Mouse (Mus musculus) heart, embryonic 10.5 days (tissue): ENCODE results near the gene Olfr1359. TPM values are rescaled to one million over a fixed set of nuclear protein-coding genes. Genes with fewer than 3 reads are reported as not detected.
"Not testable (repeated sequence)": the region's sequence is repeated elsewhere in the genome, so short reads cannot be mapped to it uniquely, and the experiment has no call there.

Experiments
- DNase-seq: peaks from one replicate; pipeline ENCODE4 v3.0.0-alpha.2; 2017; ENCODE audit warnings: low spot score
- H3K27ac ChIP-seq: fragments of 300-500 bp; sonication (generic); 2 replicates; pipeline ENCODE4 v1.5.1; 2016; ENCODE audit warnings: mild to moderate bottlenecking
- H3K27me3 ChIP-seq: fragments of 300-500 bp; sonication (generic); 2 replicates; pipeline ENCODE4 v1.6.1; 2016; ENCODE audit warnings: mild to moderate bottlenecking; ENCODE audit not compliant: poor library complexity, insufficient read depth, severe bottlenecking
- H3K36me3 ChIP-seq: fragments of 300-500 bp; sonication (generic); 2 replicates; pipeline ENCODE4 v1.6.1; 2016; ENCODE audit warnings: mild to moderate bottlenecking, moderate library complexity
- H3K4me1 ChIP-seq: fragments of 300-500 bp; sonication (generic); 2 replicates; pipeline ENCODE4 v1.6.1; 2016; ENCODE audit warnings: mild to moderate bottlenecking
- H3K4me3 ChIP-seq: fragments of 300-500 bp; sonication (generic); 2 replicates; pipeline ENCODE4 v1.5.1; 2016; ENCODE audit warnings: mild to moderate bottlenecking, moderate library complexity
- H3K9me3 ChIP-seq: fragments of 300-500 bp; sonication (generic); 2 replicates; pipeline ENCODE4 v1.6.1; 2016; ENCODE audit warnings: mild to moderate bottlenecking, moderate library complexity
- WGBS: fragments of 180-500 bp; shearing (Covaris S2); methylation state at CpG from one replicate; pipeline ENCODE4 v1.1.7; 2016; 5-methylcytosine and 5-hydroxymethylcytosine counted together
- polyA plus RNA-seq: library from polyadenylated mRNA; unstranded; fragments of >200 nt; fragmentation: Nextera tagmentation; extraction: Ambion mirVana; gene quantifications from 2 replicates; pipeline ENCODE4 v1.2.1, GENCODE M21; 2016

Olfr1359 gene
- polyA plus RNA-seq, 1 experiment from 2014 or later = not detected

GRCm38 (mm10) chr13:21734906-21735767 lies 37.2 kb downstream of the Olfr1359 start, which contains the start of gene Hist1h4j:
Gene Hist1h4j (plus strand): TSS chr13:21735064.
- H3K4me3 ChIP-seq = peak within 1 kb of the TSS; percentile 59
- H3K27me3 ChIP-seq, H3K36me3 ChIP-seq, H3K9me3 ChIP-seq: not testable (repeated sequence)
- peak; percentile 95 for DNase-seq
- peak within 1 kb of the TSS; percentile 95 for H3K27ac ChIP-seq
- peaks cover 15% of the 10 kb centered on the region; the same call in 1 of the 2 replicates for H3K4me1 ChIP-seq
- under 1% methylated on average over 45 of the region's 56 CpGs for WGBS

GRCm38 (mm10) chr13:21745006-21745405 lies 47.1 kb downstream of the Olfr1359 start:
- Histone ChIP-seq H3K27ac (no peak overlapping the region), H3K27me3 (no peaks in the 10 kb centered on the region), H3K36me3 (0 out of 2 replicates have a peak, but pooled peaks cover 2% of the 10 kb centered on the region), H3K4me1 (peaks cover 4% of the 10 kb centered on the region; the same call in 1 of the 2 replicates), H3K4me3 (no peak overlapping the region), H3K9me3 (no peaks in the 10 kb centered on the region)
- DNase-seq = no peak
- WGBS = 82% methylated on average over 1 of the region's 1 CpGs

GRCm38 (mm10) chr13:21749387-21750158 lies 51.7 kb downstream of the Olfr1359 start:
- 0 out of 2 replicates have a peak, but pooled peaks cover 2% of the 10 kb centered on the region for H3K36me3 ChIP-seq
- peak; percentile 77 for DNase-seq
- H3K4me1 ChIP-seq = peaks cover 17% of the 10 kb centered on the region; the same call in 1 of the 2 replicates
- no peaks in the 10 kb centered on the region for H3K9me3 ChIP-seq
- WGBS = 7% methylated on average over 5 of the region's 5 CpGs
- peak overlapping the region; percentile 89 for H3K27ac ChIP-seq
- no peaks in the 10 kb centered on the region for H3K27me3 ChIP-seq
- peak overlapping the region; percentile 62 for H3K4me3 ChIP-seq

- H3K4me1 ChIP-seq = peaks cover 17% of the 10 kb centered on the region; the same call in 1 of the 2 replicates
- peak; percentile 96 for DNase-seq
- under 1% methylated on average over 53 of the region's 56 CpGs for WGBS
Measured at GRCm38 (mm10) chr13:21750159-21751017, 52.5 kb downstream of the Olfr1359 start, which contains the start of gene Hist1h4k. Gene Hist1h4k (minus strand): TSS chr13:21750505.

GRCm38 (mm10) chr13:21751417-21751816 lies 53.5 kb downstream of the Olfr1359 start:
- H3K4me3 ChIP-seq = no peak overlapping the region
- H3K27me3 ChIP-seq = no peaks in the 10 kb centered on the region
- H3K36me3 ChIP-seq = 0 out of 2 replicates have a peak, but pooled peaks cover 2% of the 10 kb centered on the region
- H3K27ac ChIP-seq = peak overlapping the region; percentile 89
- H3K9me3 ChIP-seq = no peaks in the 10 kb centered on the region
- no peak for DNase-seq
- peaks cover 17% of the 10 kb centered on the region; the same call in 1 of the 2 replicates for H3K4me1 ChIP-seq

More at GRCm38 (mm10) chr13:21750159-21751017, 52.5 kb downstream of the Olfr1359 start, which contains the start of gene Hist1h4k:
- H3K27me3 ChIP-seq, H3K36me3 ChIP-seq, H3K9me3 ChIP-seq: not testable (repeated sequence)
- Histone ChIP-seq H3K4me3 (peak within 1 kb of the TSS; percentile 62), H3K27ac (peak within 1 kb of the TSS; percentile 89)

GRCm38 (mm10) chr13:21751827-21752226 lies 53.9 kb downstream of the Olfr1359 start:
- Histone ChIP-seq H3K27ac (peak overlapping the region; percentile 89), H3K4me3 (peak overlapping the region; percentile 55; the same call in 1 of the 2 replicates), H3K4me1 (peaks cover 17% of the 10 kb centered on the region; the same call in 1 of the 2 replicates), H3K36me3 (0 out of 2 replicates have a peak, but pooled peaks cover 2% of the 10 kb centered on the region), H3K27me3 (no peaks in the 10 kb centered on the region), H3K9me3 (no peaks in the 10 kb centered on the region)
- no peak for DNase-seq
- 44% methylated on average over 3 of the region's 3 CpGs for WGBS

GRCm38 (mm10) chr13:21752356-21752755 lies 54.4 kb downstream of the Olfr1359 start:
- H3K4me1 ChIP-seq = peaks cover 17% of the 10 kb centered on the region; the same call in 1 of the 2 replicates
- no peaks in the 10 kb centered on the region for H3K27me3 ChIP-seq
- no peaks in the 10 kb centered on the region for H3K9me3 ChIP-seq
- DNase-seq = no peak
- 42% methylated on average over 3 of the region's 3 CpGs for WGBS
- H3K36me3 ChIP-seq = 0 out of 2 replicates have a peak, but pooled peaks cover 1% of the 10 kb centered on the region
- H3K27ac ChIP-seq = peak overlapping the region; percentile 89
- H3K4me3 ChIP-seq = peak overlapping the region; percentile 55

- no peaks in the 10 kb centered on the region for H3K36me3 ChIP-seq
- WGBS = 4% methylated on average over 10 of the region's 10 CpGs
- peaks cover 17% of the 10 kb centered on the region; the same call in 1 of the 2 replicates for H3K4me1 ChIP-seq
- peak overlapping the region; percentile 89 for H3K27ac ChIP-seq
- no peaks in the 10 kb centered on the region for H3K9me3 ChIP-seq
- H3K4me3 ChIP-seq = peak overlapping the region; percentile 55
- H3K27me3 ChIP-seq = no peaks in the 10 kb centered on the region
- no peak for DNase-seq
Measured at GRCm38 (mm10) chr13:21753051-21753523, 55.2 kb downstream of the Olfr1359 start.

GRCm38 (mm10) chr13:21753524-21754285 lies 55.8 kb downstream of the Olfr1359 start, which contains the start of the genes Hist1h2ak and Hist1h2bn:
Gene Hist1h2ak (minus strand): TSS chr13:21753827.
Gene Hist1h2bn (plus strand): TSS chr13:21754123.
- H3K9me3 ChIP-seq, H3K36me3 ChIP-seq, H3K27me3 ChIP-seq: not testable (repeated sequence)
- H3K4me3 ChIP-seq = peak within 1 kb of the TSS; percentile 60
- WGBS = 0% methylated on average over 48 of the region's 50 CpGs
- peak; percentile 93 for DNase-seq
- peak within 1 kb of the TSS; percentile 89 for H3K27ac ChIP-seq
- H3K4me1 ChIP-seq = peaks cover 17% of the 10 kb centered on the region; the same call in 1 of the 2 replicates

- not testable (repeated sequence) for H3K9me3 ChIP-seq, H3K36me3 ChIP-seq, H3K27me3 ChIP-seq
- peak; percentile 86 for DNase-seq
- under 1% methylated on average over 23 of the region's 26 CpGs for WGBS
- peak overlapping the region; percentile 83 for H3K27ac ChIP-seq
- peak overlapping the region; percentile 60 for H3K4me3 ChIP-seq
- peaks cover 17% of the 10 kb centered on the region; the same call in 1 of the 2 replicates for H3K4me1 ChIP-seq
Measured at GRCm38 (mm10) chr13:21754294-21755001, 56.5 kb downstream of the Olfr1359 start.
